Mouse (Mus musculus) lung, postnatal 36 days (tissue): ENCODE data around the gene Xkr8.
"Not testable (repeated sequence)": the region's sequence is repeated elsewhere in the genome, so short reads cannot be mapped to it uniquely, and the experiment has no call there.

Experiments
- DNase-seq: peaks from one replicate; pipeline ENCODE4 v3.0.0; 2022; ENCODE audit warnings: mixed read lengths

The Xkr8 gene

GRCm38 (mm10) chr4:132732148-132732684 is at the start of gene Xkr8:
Gene Xkr8, minus strand, starts transcription at chr4:132732546.
- peak; percentile 94 for DNase-seq

- peak; percentile 74 for DNase-seq
Measured at GRCm38 (mm10) chr4:132780288-132780687, 47.9 kb upstream of the Xkr8 start.

GRCm38 (mm10) chr4:132778562-132779201 is 46.3 kb upstream of the Xkr8 start:
- no peak for DNase-seq

- DNase-seq = peak; percentile 88
Measured at GRCm38 (mm10) chr4:132776764-132777163, 44.4 kb upstream of the Xkr8 start.

GRCm38 (mm10) chr4:132774905-132775304 is 42.6 kb upstream of the Xkr8 start:
- DNase-seq = no peak

GRCm38 (mm10) chr4:132771776-132772175 is 39.4 kb upstream of the Xkr8 start:
- no peak for DNase-seq

- DNase-seq = peak; percentile 100
Measured at GRCm38 (mm10) chr4:132767914-132768876, 35.8 kb upstream of the Xkr8 start, which contains the start of gene Rpa2. Gene Rpa2, plus strand, starts transcription at chr4:132768332.

- not testable (repeated sequence) for DNase-seq
Measured at GRCm38 (mm10) chr4:132763125-132763524, 30.8 kb upstream of the Xkr8 start.

GRCm38 (mm10) chr4:132762602-132763001 is 30.3 kb upstream of the Xkr8 start:
- no peak for DNase-seq

GRCm38 (mm10) chr4:132760296-132760695 is 27.9 kb upstream of the Xkr8 start:
- peak; percentile 32 for DNase-seq

- DNase-seq = no peak
Measured at GRCm38 (mm10) chr4:132757633-132758351, 25.4 kb upstream of the Xkr8 start.

- DNase-seq = peak; percentile 84
Measured at GRCm38 (mm10) chr4:132756974-132757373, 24.6 kb upstream of the Xkr8 start, which contains the start of gene Smpdl3b. Gene Smpdl3b, minus strand, starts transcription at chr4:132757252.

- DNase-seq = peak; percentile 65
Measured at GRCm38 (mm10) chr4:132752992-132753391, 20.6 kb upstream of the Xkr8 start.

GRCm38 (mm10) chr4:132749258-132749982 is 17.1 kb upstream of the Xkr8 start:
- DNase-seq = no peak

GRCm38 (mm10) chr4:132748778-132749177 is 16.4 kb upstream of the Xkr8 start:
- peak; percentile 46 for DNase-seq

- DNase-seq = peak; percentile 87
Measured at GRCm38 (mm10) chr4:132747664-132748259, 15.4 kb upstream of the Xkr8 start.

GRCm38 (mm10) chr4:132746911-132747517 is 14.7 kb upstream of the Xkr8 start:
- DNase-seq = no peak

- no peak for DNase-seq
Measured at GRCm38 (mm10) chr4:132743992-132744911, 11.9 kb upstream of the Xkr8 start.

- DNase-seq = no peak
Measured at GRCm38 (mm10) chr4:132741491-132741890, 9.1 kb upstream of the Xkr8 start.

GRCm38 (mm10) chr4:132737154-132737553 is 4.8 kb upstream of the Xkr8 start:
- DNase-seq = not testable (repeated sequence)
